Mouse (Mus musculus) heart, embryonic 16.5 days (tissue): ENCODE measurements around the gene Syt1. TPM values are rescaled to one million over a fixed set of nuclear protein-coding genes. Genes with fewer than 3 reads are reported as not detected.
A peak's percentile ranks its signal among the peaks of the same experiment; 100 is the strongest.

Source experiments
- ATAC-seq: fragments of 200-750 bp; cut with Nextera tagmentation; replicated peaks from 2 replicates; pipeline ENCODE4 v1.8.0; 2017; ENCODE audit warnings: moderate number of reproducible peaks; ENCODE audit not compliant: insufficient read depth, low FRiP score; ENCODE audit errors: extremely low read depth
- H3K27ac ChIP-seq: fragments of 300-500 bp; sonication (generic); 2 replicates; pipeline ENCODE4 v1.5.1; 2014; ENCODE audit warnings: mild to moderate bottlenecking, low read length, control low read depth, moderate library complexity
- H3K27me3 ChIP-seq: fragments of 300-500 bp; sonication (generic); 2 replicates; pipeline ENCODE4 v1.6.1; 2014; ENCODE audit warnings: low read length, mixed read lengths; ENCODE audit not compliant: control insufficient read depth, insufficient read depth
- H3K36me3 ChIP-seq: fragments of 300-500 bp; sonication (generic); 2 replicates; pipeline ENCODE4 v1.6.1; 2014; ENCODE audit not compliant: control insufficient read depth, insufficient read depth
- H3K4me1 ChIP-seq: fragments of 300-500 bp; sonication (generic); 2 replicates; pipeline ENCODE4 v1.6.1; 2014; ENCODE audit warnings: low read length, mixed read lengths; ENCODE audit not compliant: control insufficient read depth, insufficient read depth
- H3K4me2 ChIP-seq: fragments of 300-500 bp; sonication (generic); 2 replicates; pipeline ENCODE4 v1.6.1; 2014; ENCODE audit warnings: low read depth, mild to moderate bottlenecking, control low read depth, low read length
- H3K4me3 ChIP-seq: fragments of 300-500 bp; sonication (generic); 2 replicates; pipeline ENCODE4 v1.5.1; 2014; ENCODE audit warnings: mild to moderate bottlenecking, control low read depth, low read length
- H3K9ac ChIP-seq: fragments of 300-500 bp; sonication (generic); 2 replicates; pipeline ENCODE4 v1.6.1; 2014; ENCODE audit warnings: low read length, control low read depth
- H3K9me3 ChIP-seq: fragments of 300-500 bp; sonication (generic); replicated peaks from 2 replicates; pipeline ENCODE4 v1.6.1; 2016; ENCODE audit warnings: low read length; ENCODE audit not compliant: control insufficient read depth
- WGBS: fragments of 180-500 bp; shearing (Covaris S2); extraction: QIAGEN DNeasy Blood & Tissue Kit; methylation state at CpG from one replicate; pipeline ENCODE4 v1.1.7; 2014; 5-methylcytosine and 5-hydroxymethylcytosine counted together
- polyA plus RNA-seq: library from polyadenylated mRNA; unstranded; fragments of >200 nt; fragmentation: Nextera tagmentation; extraction: Ambion mirVana; gene quantifications from 2 replicates; pipeline ENCODE4 v1.2.1, GENCODE M21; 2015

Gene Syt1
- polyA plus RNA-seq, result 0.56 and 0.91 TPM in 2 replicates

GRCm38 (mm10) chr10:109010241-109011193 lies at the start of gene Syt1:
TSS of gene Syt1 (minus strand) at chr10:109010982.
- WGBS, result 2% methylated on average over 37 of the region's 37 CpGs
- Histone ChIP-seq H3K36me3 (no peaks in the 10 kb centered on the region), H3K4me3 (peak within 1 kb of the TSS; percentile 58), H3K9ac (peak within 1 kb of the TSS; percentile 26), H3K27me3 (peaks cover 7% of the 10 kb centered on the region), H3K27ac (no peak within 1 kb of the TSS), H3K4me1 (no peaks in the 10 kb centered on the region), H3K4me2 (peak within 1 kb of the TSS; percentile 93), H3K9me3 (no peaks in the 10 kb centered on the region)
- peak; percentile 87; the same call in 1 of the 2 replicates for ATAC-seq

GRCm38 (mm10) chr10:109056500-109056899 lies 45.7 kb upstream of the Syt1 start:
- ATAC-seq, result no peak
- H3K4me3 ChIP-seq, result no peak overlapping the region
- H3K27me3 ChIP-seq, result no peaks in the 10 kb centered on the region
- no peak overlapping the region for H3K4me2 ChIP-seq
- no peaks in the 10 kb centered on the region for H3K36me3 ChIP-seq
- no peaks in the 10 kb centered on the region for H3K9me3 ChIP-seq
- 73% methylated on average over 6 of the region's 6 CpGs for WGBS
- no peak overlapping the region for H3K9ac ChIP-seq
- H3K27ac ChIP-seq, result no peak overlapping the region
- no peaks in the 10 kb centered on the region for H3K4me1 ChIP-seq

- Histone ChIP-seq H3K27me3 (no peaks in the 10 kb centered on the region), H3K9ac (no peak overlapping the region), H3K36me3 (no peaks in the 10 kb centered on the region), H3K4me1 (no peaks in the 10 kb centered on the region), H3K4me3 (no peak overlapping the region), H3K4me2 (no peak overlapping the region), H3K9me3 (no peaks in the 10 kb centered on the region), H3K27ac (no peak overlapping the region)
- ATAC-seq, result no peak
- WGBS, result 63% methylated on average over 5 of the region's 5 CpGs
These were observed 36.8 kb upstream of the Syt1 start for GRCm38 (mm10) chr10:109047537-109047936.

GRCm38 (mm10) chr10:109046988-109047387 lies 36.2 kb upstream of the Syt1 start:
- Histone ChIP-seq H3K27me3 (no peaks in the 10 kb centered on the region), H3K9ac (no peak overlapping the region), H3K4me2 (no peak overlapping the region), H3K4me1 (no peaks in the 10 kb centered on the region), H3K4me3 (no peak overlapping the region), H3K27ac (no peak overlapping the region), H3K36me3 (no peaks in the 10 kb centered on the region), H3K9me3 (no peaks in the 10 kb centered on the region)
- 78% methylated on average over 2 of the region's 2 CpGs for WGBS
- ATAC-seq, result no peak

GRCm38 (mm10) chr10:109011226-109012165 lies 714 bp upstream of the Syt1 start:
- H3K9ac ChIP-seq, result peak overlapping the region; percentile 26
- H3K27me3 ChIP-seq, result peaks cover 7% of the 10 kb centered on the region
- no peaks in the 10 kb centered on the region for H3K9me3 ChIP-seq
- no peaks in the 10 kb centered on the region for H3K36me3 ChIP-seq
- WGBS, result under 1% methylated on average over 27 of the region's 29 CpGs
- H3K4me1 ChIP-seq, result no peaks in the 10 kb centered on the region
- peak overlapping the region; percentile 93 for H3K4me2 ChIP-seq
- H3K4me3 ChIP-seq, result peak overlapping the region; percentile 58
- ATAC-seq, result no peak; the same call in none of the 2 replicates
- H3K27ac ChIP-seq, result no peak overlapping the region

- no peak overlapping the region for H3K4me3 ChIP-seq
- H3K4me1 ChIP-seq, result no peaks in the 10 kb centered on the region
- H3K27me3 ChIP-seq, result peaks cover 7% of the 10 kb centered on the region
- H3K36me3 ChIP-seq, result no peaks in the 10 kb centered on the region
- 0% methylated on average over 1 of the region's 1 CpGs for WGBS
- no peak for ATAC-seq
- H3K9me3 ChIP-seq, result no peaks in the 10 kb centered on the region
- no peak overlapping the region for H3K27ac ChIP-seq
- no peak overlapping the region for H3K9ac ChIP-seq
- no peak overlapping the region for H3K4me2 ChIP-seq
These were observed 951 bp downstream of the Syt1 start for GRCm38 (mm10) chr10:109009831-109010230.

- no peak overlapping the region for H3K4me2 ChIP-seq
- H3K27me3 ChIP-seq, result peaks cover 7% of the 10 kb centered on the region
- no peaks in the 10 kb centered on the region for H3K4me1 ChIP-seq
- H3K9me3 ChIP-seq, result no peaks in the 10 kb centered on the region
- no peak overlapping the region for H3K9ac ChIP-seq
- H3K36me3 ChIP-seq, result no peaks in the 10 kb centered on the region
- H3K27ac ChIP-seq, result no peak overlapping the region
- H3K4me3 ChIP-seq, result no peak overlapping the region
- WGBS, result 85% methylated on average over 13 of the region's 13 CpGs
- no peak for ATAC-seq
These were observed 2.3 kb downstream of the Syt1 start for GRCm38 (mm10) chr10:109008456-109008855.

GRCm38 (mm10) chr10:109003482-109003881 lies 7.3 kb downstream of the Syt1 start:
- ATAC-seq, result no peak
- no peaks in the 10 kb centered on the region for H3K27me3 ChIP-seq
- no peak overlapping the region for H3K9ac ChIP-seq
- H3K9me3 ChIP-seq, result no peaks in the 10 kb centered on the region
- H3K4me1 ChIP-seq, result no peaks in the 10 kb centered on the region
- H3K4me2 ChIP-seq, result no peak overlapping the region
- H3K27ac ChIP-seq, result no peak overlapping the region
- no peaks in the 10 kb centered on the region for H3K36me3 ChIP-seq
- 73% methylated on average over 4 of the region's 4 CpGs for WGBS
- no peak overlapping the region for H3K4me3 ChIP-seq
